Mouse (Mus musculus): Measurements from ENCODE around the gene Rnf212b. TPM values are rescaled to one million over a fixed set of nuclear protein-coding genes. Genes with fewer than 3 reads are reported as not detected.

Rnf212b gene
- total RNA-seq, 2 experiments from 2014 or later = not detected

- DNase-seq (ENCODE audit: low spot score in 2 of 2) = no peak
Measured at GRCm38 (mm10) chr14:54795901-54796300, 18.0 kb upstream of the Rnf212b start.

DNA sequence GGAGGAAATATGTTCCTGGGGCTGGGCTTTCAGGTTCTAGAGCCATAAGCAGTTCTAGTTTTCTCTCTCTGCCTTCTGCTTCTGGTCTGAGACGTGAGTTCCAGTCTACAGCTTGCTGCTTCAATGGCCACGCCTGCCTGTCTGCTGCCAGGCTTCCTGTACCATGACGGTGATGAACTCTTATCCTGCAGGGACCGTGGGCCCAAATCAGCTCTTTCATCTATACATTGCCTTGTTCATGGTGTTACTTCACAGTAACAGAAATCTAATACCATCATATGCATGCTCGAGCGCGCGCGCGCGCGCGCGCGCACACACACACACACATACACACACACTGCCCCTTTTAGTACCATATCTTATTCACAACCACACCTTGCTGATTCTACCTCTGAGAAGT lies 17.2 kb upstream of the Rnf212b start:
- DNase-seq (ENCODE audit: low spot score in 2 of 2) = no peak

DNA sequence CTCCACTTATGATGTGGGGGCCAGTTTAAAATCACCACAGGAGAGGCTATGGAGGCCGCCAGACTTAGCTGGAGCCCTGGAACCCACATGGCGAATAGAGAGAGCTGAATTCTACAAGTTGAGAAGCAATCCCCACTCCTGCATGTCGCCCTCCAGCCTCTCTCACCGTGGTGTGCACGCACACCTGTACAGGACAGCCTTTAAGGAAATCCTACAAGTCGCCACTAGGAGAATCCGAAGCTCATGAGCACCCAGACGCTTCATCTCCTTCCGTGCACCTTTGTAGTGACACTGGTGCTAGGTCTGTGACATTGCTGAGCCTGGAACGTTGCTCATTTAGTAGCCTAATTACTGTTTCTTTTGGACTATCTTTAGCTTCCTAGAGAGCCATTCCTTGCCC lies 14.3 kb upstream of the Rnf212b start:
- DNase-seq (ENCODE audit: low spot score in 2 of 2) = no peak

GRCm38 (mm10) chr14:54802428-54802827 lies 11.5 kb upstream of the Rnf212b start:
- no peak for DNase-seq (ENCODE audit: low spot score in 2 of 2)

- DNase-seq (ENCODE audit: low spot score in 2 of 2) = no peak
Measured at GRCm38 (mm10) chr14:54806124-54806523, 7.8 kb upstream of the Rnf212b start.

GRCm38 (mm10) chr14:54808718-54809667 lies 4.9 kb upstream of the Rnf212b start:
- no peak for DNase-seq (ENCODE audit: low spot score in 2 of 2)

- no peak for DNase-seq (ENCODE audit: low spot score in 2 of 2)
Measured at GRCm38 (mm10) chr14:54809668-54810033, 4.3 kb upstream of the Rnf212b start.

DNA sequence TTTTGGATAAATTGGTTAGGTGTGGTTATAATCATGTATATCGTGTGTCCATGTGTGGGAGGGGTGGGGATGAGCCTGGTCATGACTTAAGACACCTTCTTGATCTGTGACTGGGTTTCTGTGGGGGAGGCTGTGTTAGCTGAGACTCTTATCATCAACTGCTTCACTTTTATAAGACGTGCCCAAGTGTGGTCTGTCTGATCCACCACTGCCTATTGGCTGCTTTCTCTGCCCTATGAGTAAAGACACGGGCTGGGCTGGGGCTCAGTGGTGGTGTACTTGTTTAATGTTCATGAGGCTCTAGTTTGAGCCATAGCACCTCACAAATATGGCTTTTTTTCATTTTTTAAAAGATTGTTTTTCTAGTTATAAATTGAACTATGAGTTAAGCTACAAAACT lies 1.8 kb downstream of the Rnf212b start:
- DNase-seq (ENCODE audit: low spot score in 2 of 2) = no peak

DNA sequence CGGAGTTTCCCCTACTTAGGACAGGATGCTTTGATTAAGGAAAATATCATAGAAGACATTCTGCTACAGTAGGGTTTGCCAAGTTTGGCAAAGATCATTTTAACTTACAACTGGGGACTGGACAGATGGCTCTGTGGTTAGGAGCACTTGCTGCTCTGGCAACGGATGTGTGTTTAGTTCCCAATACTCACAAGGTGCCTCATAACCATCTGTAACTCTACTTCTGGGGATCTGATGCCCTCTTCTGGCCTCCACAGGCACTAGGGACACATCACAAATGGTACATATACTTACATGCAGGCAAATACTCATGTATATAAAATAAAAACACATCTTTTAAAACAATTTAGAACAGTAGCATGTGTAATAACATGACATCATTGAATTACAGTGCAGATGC lies 3.9 kb downstream of the Rnf212b start:
- no peak for DNase-seq (ENCODE audit: low spot score in 2 of 2)

- DNase-seq (ENCODE audit: low spot score in 2 of 2) = no peak
Measured at GRCm38 (mm10) chr14:54822301-54822700, 8.4 kb downstream of the Rnf212b start.

DNA sequence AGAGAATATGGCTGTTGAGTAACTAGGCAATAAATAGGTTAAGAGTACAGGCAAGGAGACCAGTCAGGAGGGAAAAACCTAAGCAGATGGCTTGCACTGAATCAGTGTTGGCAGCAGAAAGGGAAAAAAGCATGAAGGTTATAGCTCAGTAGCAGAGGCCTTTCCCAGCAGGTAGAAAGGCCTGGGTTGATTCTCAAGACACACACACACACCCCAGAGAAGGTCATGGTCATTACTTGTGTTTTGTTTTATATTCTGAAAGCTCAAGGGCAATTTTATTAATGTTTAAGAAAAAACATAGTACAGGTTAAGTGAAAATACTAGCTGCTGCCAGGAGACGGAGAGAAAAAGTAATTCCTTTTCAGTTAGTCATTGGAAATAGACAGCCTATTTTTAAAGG lies 9.8 kb downstream of the Rnf212b start:
- no peak for DNase-seq (ENCODE audit: low spot score in 2 of 2)

DNA sequence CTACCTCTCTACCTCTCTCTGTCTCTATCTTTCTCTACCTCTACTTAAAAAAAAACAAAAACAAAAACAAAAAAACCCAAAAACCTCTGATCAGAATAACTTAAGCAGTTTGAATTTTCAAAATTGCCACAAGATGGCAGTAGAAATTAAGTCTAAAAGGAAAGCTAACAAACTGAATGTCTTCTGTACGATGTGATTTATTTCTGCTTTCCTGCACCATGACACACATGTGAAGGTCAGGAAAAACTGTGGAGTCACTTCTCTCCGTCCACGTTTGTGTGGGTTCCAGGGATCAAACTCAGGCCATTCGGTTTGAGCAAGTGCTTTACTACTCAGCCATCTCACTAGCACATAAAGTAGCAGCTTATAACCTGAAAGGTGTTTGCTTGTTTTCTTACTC lies 29.5 kb downstream of the Rnf212b start:
- DNase-seq (ENCODE audit: low spot score in 2 of 2) = no peak

DNA sequence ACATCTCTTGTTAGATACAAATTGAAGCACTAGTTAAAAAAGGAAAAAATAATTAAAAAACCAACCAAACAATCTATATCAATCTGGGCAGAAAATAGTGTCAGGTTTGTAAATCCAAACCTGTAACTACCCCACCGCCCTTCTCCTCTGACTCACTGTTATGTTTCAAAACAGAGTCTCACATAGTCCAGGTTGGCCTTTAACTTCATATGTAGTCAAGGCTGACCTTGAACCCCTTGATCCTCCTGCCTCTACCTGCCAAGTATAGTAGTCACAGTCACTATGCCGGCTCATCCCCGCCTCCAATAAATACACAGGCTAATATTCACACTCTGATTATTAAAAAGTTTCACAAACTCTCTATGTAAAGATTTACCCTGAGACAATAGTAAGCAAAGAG lies 41.8 kb downstream of the Rnf212b start:
- DNase-seq (ENCODE audit: low spot score in 2 of 2) = no peak

DNA sequence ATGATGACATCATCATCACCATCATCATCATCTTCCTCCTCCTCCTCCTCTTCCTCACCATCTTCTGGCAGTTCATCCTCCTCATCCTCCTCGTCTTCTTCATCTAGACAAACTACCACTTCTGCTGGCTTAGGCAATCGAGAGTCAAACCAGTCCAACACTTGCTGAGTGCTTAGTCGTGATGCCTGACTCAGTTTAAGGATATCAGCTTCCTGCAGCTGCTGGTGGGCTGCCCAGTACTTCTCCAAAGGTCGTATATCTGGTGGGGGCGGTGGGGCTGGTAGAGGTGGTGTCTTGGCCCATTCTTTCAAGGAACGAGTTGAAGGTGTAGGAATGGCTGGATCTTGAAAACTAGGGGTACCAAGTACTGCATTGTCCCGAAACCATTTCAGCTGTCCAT lies 42.8 kb downstream of the Rnf212b start:
- no peak for DNase-seq (ENCODE audit: low spot score in 2 of 2)

- DNase-seq (ENCODE audit: low spot score in 2 of 2) = no peak
Measured at GRCm38 (mm10) chr14:54857891-54858290, 44.0 kb downstream of the Rnf212b start.

DNA sequence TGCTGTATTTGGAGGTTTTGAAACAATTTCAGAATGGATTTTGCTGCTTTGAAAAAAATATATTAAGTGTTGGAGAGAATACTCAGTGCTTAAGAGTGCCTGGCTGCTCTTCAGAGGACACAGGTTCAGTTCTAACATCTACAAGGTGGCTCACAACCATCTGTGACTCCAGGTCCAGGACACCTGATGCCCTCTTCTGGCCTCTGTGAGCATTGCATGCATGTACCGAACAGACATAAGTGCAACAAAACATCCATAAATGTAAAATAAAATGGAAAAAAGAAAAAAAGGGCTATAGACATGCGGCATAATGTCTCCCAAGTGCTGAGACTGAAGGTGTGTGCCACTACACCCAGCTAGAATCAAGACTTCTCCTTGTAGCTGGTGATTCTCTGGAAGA lies 46.6 kb downstream of the Rnf212b start:
- peak in 1 of 2 experiments; percentile 41 for DNase-seq (ENCODE audit: low spot score in 2 of 2)

DNA sequence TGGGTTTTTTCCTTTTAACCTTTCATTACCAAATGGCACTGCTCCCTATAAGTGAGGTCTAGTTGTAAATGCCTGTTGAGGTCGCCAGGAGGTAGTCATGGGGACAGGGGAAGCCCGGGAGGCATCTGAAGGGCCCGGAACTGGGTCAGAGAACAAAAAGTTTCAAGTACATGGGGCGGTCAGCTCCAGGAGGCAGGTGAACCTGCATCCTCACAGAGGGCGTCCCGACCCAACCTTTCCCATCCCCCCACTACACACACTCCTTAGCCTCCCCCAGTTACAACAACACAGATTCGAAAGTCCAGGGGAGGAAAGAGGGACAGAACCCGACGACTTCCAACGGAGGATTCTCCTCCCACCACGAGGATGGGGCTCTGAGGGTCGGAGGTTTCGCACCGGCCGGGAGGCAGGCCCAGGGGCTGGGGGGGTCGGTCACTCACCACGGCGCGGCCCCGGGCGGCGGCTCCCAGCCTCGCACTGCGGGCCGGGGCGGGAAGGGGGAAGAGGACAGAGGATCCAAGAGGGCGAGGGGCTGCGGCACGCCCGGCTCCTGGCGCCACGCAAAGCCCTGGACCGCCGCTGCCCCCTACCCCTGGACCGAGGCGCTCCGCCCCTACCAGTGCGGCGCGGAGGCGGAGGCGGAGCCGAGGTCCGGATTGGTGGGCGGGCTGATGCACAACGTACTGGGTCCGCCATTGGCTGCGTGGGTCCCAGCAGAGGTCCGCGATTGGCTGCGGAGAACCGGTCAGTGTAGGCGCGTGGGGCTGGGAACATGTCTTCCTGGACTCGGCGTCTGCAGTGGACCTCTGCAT lies 49.8 kb downstream of the Rnf212b start:
- peak; percentile 81 to 93 for DNase-seq (ENCODE audit: low spot score in 2 of 2)

- no peak for DNase-seq (ENCODE audit: low spot score in 2 of 2)
Measured at GRCm38 (mm10) chr14:54864313-54865036, 50.5 kb downstream of the Rnf212b start.

DNA sequence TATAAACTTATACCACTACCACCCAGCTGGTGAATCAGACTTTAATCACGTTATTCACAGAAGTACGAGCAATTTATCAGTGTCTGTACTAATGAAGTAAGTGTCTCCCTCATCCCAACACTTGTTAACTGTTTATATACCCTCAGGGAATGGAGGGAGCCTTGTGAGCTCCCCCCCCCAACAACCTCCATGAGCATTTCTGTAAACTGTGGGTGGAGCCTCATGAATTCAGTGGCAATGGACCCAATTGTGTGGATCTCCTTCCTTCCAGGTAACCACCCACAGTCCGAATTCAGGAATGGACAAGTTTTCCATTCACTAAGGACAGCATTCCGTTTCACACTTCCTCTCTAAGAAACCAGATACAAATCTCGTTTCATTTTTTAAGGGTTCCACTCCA lies 51.7 kb downstream of the Rnf212b start:
- DNase-seq (ENCODE audit: low spot score in 2 of 2) = no peak

DNA sequence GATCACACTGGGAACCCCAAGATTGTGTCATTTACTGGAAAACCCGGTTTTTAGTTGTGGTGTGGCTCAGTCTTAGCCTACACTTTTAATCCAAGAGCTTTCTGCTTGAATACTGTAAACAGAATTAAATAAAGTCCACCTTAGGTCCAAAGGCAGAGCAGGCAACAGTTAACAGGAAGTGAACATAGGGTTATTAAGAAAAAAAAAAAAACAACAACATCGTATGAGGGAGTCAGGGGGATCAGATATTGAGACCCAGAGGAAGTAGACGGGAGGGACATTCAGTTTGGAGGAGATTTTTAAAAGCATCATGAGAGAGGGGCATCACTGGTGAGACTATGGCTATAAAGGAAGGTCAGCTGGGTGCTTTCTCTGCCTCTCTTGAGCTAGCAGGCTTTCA lies 52.3 kb downstream of the Rnf212b start:
- DNase-seq (ENCODE audit: low spot score in 2 of 2) = no peak

- no peak for DNase-seq (ENCODE audit: low spot score in 2 of 2)
Measured at GRCm38 (mm10) chr14:54866936-54867335, 53.0 kb downstream of the Rnf212b start.

DNA sequence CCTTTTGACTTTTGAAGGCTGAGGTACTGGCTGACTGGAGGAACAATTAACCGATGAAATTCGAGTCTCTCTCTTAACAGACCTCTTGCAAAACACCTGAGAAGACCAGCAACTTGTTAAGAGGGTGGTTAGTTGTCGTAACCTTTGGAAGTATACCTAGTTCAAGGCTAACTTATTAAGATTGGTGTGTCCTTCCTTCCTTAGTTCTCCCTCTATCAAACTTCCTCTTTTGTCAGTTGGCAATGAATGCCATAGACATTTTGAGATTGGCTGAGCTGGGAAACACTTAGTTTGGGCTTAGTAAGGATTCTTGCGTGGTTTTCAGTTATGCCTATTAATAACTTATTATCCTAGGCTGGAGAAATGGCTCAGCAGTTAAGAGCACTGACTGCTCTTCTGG lies 54.1 kb downstream of the Rnf212b start:
- no peak for DNase-seq (ENCODE audit: low spot score in 2 of 2)
